Mouse (Mus musculus): ENCODE results near the gene Apod.

The Apod gene

DNA sequence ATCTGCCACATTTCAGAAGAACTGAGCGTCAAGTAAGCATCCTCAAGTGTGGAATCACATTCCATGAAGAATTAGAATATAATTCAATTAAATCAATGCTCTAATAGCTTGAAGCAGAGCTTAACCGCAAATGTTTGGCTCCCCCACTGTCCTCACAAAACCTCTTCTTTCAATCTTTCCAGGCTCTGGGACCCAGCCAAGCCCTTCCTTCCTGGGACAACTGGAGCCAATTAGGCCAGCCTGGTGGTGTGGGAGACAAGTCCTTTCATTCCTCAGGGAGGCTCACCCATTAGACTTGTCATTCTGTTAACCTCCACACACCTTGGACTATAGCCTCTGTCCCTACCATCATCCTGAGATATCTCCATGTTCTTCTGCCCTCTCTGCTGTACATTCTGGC is 32.6 kb downstream of the Apod start:
- DNase-seq (ENCODE audit: low spot score in 2 of 2), result no peak

DNA sequence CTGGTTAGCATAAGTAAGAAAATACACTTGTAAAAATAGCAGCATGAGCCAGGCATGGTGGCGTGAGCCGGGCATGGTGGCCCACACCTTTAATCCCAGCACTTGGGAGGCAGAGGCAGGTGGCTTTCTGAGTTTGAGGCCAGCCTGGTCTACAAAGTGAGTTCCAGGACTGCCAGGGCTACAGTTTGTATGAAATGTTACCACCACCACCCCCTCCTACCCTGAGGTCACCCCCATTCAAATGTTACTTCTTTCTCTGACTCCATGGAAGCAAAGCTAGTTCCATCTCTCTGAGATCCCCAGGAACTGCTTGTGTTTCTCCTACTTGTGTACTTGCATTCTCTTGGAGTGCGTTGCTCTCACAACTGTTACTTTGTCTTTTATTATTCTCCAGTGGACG is 34.4 kb downstream of the Apod start:
- no peak for DNase-seq (ENCODE audit: low spot score in 2 of 2)

DNA sequence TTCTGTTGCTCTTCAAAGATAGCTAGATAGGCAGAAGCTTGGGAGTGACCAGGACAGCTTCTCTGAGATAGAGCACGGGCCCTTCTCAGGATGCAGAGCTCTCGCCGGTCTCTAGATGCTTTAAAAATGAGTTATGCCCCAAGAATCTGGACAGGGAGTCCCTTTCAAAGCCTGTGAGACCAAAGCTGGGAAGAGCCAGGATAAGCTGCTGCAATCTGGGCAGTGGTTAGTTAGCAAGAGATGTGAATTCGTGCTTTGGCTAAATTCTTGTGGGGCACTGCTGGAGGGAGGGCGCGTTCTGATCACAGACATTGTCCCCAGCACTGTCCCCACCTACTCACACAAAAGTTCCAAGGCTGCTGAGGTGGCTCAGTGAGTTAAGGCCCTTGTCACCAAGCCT is 36.0 kb downstream of the Apod start:
- DNase-seq (ENCODE audit: low spot score in 2 of 2), result no peak

DNA sequence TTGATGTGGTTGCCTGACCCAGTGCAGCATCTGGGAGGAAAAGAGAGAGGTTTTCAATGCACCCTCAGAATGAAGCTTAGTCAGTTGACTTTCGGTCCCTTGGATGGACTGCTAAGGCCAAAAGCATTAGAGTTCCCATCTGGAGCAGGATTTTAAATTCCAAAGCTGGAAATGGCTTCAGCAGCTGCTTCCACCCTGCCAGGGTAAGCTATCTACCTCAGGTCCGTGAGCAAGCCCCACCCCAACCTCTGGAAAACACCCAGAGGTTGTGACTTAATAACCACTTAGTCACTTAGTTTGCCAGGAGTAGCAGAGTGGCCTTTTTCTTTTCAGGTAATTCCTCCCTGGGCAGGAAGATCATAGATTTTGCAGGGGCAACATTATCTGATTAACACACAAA is 36.5 kb downstream of the Apod start:
- DNase-seq (ENCODE audit: low spot score in 2 of 2), result no peak

DNA sequence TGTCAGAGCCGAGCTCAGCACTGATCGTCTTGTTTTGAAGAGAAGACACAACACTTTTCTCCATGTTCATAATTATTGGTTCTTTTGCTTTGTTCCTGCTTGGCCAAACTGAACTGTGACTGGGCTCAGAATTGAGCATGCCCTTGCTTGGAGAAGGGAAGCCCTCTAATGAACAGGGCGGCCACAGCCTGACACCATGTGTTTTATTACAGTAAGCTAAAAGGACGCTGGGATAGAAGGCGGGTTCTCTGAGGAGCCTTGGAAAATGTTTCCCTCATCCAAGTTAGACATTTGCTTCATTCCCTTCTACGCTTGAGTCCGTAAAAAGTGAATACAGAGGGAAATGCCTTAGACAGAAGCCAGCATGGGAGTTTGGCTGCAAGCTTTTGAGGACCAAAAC is 37.6 kb downstream of the Apod start:
- DNase-seq (ENCODE audit: low spot score in 2 of 2), result no peak

DNA sequence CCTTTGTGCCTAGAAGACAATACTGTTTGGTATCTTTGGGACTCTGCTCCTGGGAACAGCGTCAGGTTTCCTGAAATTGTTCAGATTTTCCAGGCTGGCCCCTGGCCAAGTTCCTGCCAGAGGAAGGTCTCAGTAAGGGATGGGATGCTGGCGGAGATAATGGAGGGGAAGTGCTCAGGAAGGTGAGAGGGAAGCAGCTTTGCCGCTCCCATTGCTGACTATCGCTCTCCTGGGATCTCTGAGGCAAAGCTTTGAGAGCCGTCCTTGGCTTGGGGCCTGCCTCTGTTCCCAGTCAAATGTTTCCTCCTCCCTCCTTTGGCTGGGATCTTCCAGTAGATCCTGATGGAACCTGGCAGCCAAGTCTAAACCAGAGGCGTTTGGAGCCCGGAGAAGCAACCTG is 38.1 kb downstream of the Apod start:
- DNase-seq (ENCODE audit: low spot score in 2 of 2), result no peak

DNA sequence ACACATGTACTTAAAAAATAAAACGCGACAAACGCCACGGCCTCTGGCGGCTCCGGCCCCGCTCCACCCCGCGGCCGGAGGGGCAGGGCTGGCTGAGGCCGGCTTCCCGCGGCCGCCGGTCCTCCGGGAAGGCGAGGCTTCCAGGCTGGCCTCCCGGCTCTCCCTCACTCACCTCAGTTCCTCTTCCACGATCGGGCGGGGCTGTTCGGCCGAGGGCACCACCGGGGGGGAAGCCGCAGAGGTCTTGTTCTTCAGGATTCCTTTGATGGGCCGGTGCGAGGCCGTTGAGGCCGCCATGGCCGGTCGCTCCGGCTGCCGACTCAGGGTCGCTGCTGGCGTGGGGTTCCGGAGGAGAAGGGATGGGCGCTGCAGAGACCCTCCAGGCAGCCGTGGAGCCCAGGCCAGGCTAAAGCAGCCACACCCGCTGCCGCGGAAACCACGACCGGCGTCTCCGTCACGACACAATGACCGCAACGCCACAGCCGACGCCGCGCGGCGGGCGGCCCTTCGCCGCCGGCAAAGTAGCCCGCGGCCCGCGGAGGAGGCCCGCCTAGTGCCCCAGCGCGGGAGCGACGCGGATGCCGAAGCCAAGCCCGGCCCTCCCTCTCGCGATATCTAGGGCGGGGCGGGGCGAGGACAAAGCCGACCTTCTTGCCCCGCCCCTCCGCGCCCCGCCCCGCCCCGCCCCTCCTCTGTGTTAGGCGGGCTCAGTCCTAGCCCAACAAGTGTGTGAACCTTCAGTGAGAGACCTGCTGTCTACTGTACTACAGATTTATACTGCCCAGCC is 39.7 kb downstream of the Apod start, which contains the start of gene Ppp1r2:
Gene Ppp1r2, minus strand, starts transcription at position 604 of the 787 bp plus-strand sequence.
- peak; percentile 85 to 93 for DNase-seq (ENCODE audit: low spot score in 2 of 2)

DNA sequence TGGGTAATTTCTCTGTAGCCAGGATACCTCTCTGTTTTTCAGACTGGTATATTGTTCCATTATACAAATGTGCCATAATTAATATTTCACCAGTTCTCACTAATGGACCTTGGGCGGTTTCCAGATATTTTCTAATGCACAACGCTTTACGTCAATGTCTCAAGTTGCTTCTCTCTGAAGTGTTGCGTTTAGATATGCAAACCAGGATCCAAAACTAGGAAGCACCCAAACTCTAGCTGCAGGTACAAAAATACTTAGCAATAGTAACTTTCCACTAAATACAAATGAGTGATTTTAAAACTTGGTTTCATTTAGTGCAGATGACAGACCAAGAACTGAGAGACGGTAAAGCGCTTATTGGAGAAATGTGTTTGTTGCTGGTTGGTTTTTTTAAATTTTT is 40.5 kb downstream of the Apod start:
- no peak for DNase-seq (ENCODE audit: low spot score in 2 of 2)

DNA sequence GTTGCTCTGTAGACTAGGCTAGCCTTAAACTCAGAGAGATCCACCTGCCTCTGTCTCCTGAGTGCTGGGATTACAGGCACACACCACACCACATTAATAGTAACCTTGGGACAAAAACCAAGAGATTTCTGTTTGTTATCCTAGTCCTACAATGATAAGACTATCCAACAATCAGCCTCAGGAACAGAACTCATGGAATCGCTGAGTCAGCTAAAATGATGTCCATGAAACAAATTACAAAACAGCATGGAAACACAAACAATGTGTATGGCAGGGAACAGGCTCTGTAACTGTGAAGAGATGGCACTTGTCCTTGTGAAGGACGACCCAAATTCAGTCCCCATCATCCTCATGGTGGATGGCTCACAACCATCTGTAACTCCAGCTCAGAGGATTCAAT is 47.9 kb downstream of the Apod start:
- DNase-seq (ENCODE audit: low spot score in 2 of 2), result no peak

DNA sequence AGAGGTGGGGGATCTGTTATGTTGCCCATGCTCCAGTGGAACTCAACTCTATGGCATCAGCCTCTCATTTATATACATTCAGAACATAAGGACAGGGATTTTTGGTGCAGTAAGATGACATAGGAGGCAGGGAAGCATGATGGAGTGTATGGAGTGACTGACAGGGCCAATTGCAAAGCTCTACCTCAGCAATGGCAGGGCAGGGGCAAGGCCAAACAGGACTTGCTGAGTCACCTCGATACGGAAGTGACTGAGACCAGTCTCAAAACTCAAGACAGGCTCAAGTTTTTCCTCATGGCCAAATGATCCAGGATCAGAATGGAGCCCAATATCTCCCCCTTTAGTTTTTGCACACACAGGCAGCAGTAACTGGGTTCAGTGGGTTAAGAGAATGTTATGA is 58.5 kb downstream of the Apod start:
- DNase-seq (ENCODE audit: low spot score in 2 of 2), result no peak

DNA sequence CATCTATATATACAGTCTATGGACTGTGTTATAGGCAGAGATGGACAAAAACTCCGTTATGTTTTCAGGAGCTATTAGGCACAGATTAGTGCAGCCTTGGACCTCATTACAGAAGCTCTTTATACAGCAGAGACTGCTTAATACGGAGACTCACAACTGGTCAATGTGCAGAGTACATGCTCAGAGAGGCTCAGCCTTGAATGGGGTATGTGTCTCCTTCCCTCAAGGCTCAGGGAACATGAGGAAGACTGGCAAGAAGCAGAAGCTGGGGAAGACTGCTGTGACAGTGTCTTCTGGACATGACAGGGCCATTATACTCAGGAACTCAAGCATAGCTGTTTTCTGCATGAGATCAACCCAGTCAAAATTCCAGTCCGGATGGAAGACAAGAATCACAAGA is 58.9 kb downstream of the Apod start:
- DNase-seq (ENCODE audit: low spot score in 2 of 2), result no peak

DNA sequence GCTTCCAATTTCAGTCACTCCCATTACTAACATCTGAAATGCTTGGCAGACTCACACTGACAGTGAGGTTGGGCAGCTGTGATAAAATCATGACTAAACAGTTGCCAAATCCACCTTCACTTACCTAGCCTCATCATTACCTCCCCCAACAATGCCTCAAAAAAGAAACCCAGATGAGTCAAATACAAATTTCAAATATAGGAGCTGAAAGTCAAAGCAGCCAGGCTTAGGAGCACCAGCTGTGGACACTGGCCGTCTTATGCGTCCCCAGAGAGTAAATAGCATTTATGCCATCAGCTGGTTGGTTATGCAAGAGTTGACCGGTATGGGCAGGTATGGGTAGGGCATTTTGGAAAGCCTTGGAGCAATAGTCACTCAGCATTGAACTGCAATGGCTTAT is 65.2 kb downstream of the Apod start:
- no peak for DNase-seq (ENCODE audit: low spot score in 2 of 2)

DNA sequence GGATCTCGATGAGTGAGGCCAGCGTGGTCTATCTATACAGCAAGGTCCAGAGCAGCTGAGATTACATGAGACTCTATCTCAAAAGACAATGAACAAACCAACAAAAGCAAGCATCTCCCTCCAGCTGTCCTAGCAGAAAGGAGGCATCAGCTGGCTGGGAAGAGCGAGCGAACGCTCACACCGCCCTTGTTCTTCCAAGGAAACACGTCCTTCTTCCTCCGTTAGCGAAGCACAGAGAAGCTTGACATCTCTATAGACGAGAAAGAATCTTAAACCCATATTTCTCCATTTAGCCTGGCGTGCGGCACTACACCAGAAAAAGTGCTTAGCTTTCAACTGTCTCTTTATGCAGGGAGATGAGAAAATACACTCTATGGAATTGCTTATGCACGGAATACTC is 65.9 kb downstream of the Apod start:
- no peak for DNase-seq (ENCODE audit: low spot score in 2 of 2)

DNA sequence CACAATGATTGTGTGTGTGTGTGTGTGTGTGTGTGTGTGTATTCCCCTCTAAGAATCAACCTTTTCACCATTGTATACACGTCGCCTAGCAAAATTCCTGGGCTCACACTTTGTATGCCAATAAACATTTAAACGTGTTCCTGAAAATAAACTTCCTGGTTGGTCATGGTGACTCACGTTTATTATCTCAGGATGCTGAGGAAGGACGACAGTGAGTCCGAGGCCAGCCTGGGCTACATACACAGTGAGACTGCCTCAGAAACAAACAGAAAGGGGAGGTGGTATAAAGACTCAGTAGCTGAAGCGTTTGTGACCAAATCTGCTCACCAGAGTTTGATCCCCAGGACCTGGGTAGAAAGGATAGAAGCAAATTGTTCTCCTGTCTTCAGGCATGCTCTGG is 67.2 kb downstream of the Apod start:
- DNase-seq (ENCODE audit: low spot score in 2 of 2), result no peak

Data from thymus, postnatal 10 days (tissue).